Mouse (Mus musculus) cerebellum, adult 18-20 months (tissue): ENCODE data around the gene Eda.
"Not testable (repeated sequence)": the region's sequence is repeated elsewhere in the genome, so short reads cannot be mapped to it uniquely, and the experiment has no call there.

Experiments used
- DNase-seq, 2 experiments: peaks; one replicate each; pipeline ENCODE4 v3.0.0; 2021

Gene Eda

GRCm38 (mm10) chrX:100428693-100429092 is 453.3 kb downstream of the Eda start, which contains the start of gene Otud6a:
Otud6a (plus strand) TSS chrX:100429013.
- no peak for DNase-seq

GRCm38 (mm10) chrX:100432311-100432710 is 456.9 kb downstream of the Eda start:
- DNase-seq, result no peak

GRCm38 (mm10) chrX:100442617-100443016 is 467.2 kb downstream of the Eda start, which contains the start of gene Awat2:
Awat2 (minus strand) TSS chrX:100442717.
- DNase-seq, result not testable (repeated sequence)

- no peak for DNase-seq
These were observed 468.1 kb downstream of the Eda start for GRCm38 (mm10) chrX:100443532-100443931.
